Mouse (Mus musculus): ENCODE results near the gene Lmod3. TPM values are rescaled to one million over a fixed set of nuclear protein-coding genes. Genes with fewer than 3 reads are reported as not detected.

Gene Lmod3
- total RNA-seq, 4 experiments from 2014 or later, result 77.8 to 95.8 (median 86.4) TPM

GRCm38 (mm10) chr6:97204252-97204869 lies 48.2 kb downstream of the Lmod3 start:
- DNase-seq (ENCODE audit: low spot score in 2 of 2), result no peak

- DNase-seq (ENCODE audit: low spot score in 2 of 2), result no peak
Measured at GRCm38 (mm10) chr6:97202477-97202876, 50.1 kb downstream of the Lmod3 start.

- no peak for DNase-seq (ENCODE audit: low spot score in 2 of 2)
Measured at GRCm38 (mm10) chr6:97200437-97200836, 52.1 kb downstream of the Lmod3 start.

Other genes with a start within 250 kb of the Lmod3 start
- under 1 TPM; 0.13 to 0.46 (median 0.27) TPM for gene Fam19a4, start 192.3 kb downstream of the Lmod3 start, total RNA-seq (2022)
- 1 to 10 TPM; 3.4 to 4.4 (median 3.8) TPM for gene Eogt, start 103.6 kb downstream of the Lmod3 start, total RNA-seq (2022)
- gene Tmf1, start 73.6 kb downstream of the Lmod3 start, total RNA-seq (2022), result 10 to 100 TPM; 51.1 to 58.5 (median 55.7) TPM
- 10 to 100 TPM; 33.7 to 36.2 (median 33.7) TPM for gene Uba3, start 47.1 kb downstream of the Lmod3 start, total RNA-seq (2022)
- 100 to 1,000 TPM; 135 to 157 (median 140) TPM for gene Arl6ip5, start 42.1 kb downstream of the Lmod3 start, total RNA-seq (2022)

All from gastrocnemius, adult 8-10 months (tissue).